Mouse (Mus musculus) erythroblast, embryonic 14.5 days (primary cell): ENCODE results near the gene Arhgap22. TPM values are rescaled to one million over a fixed set of nuclear protein-coding genes. Genes with fewer than 3 reads are reported as not detected.

Experiments used
- H3K27me3 ChIP-seq: 2 replicates; pipeline ENCODE4 v1.6.1; 2012; ENCODE audit warnings: inconsistent platforms; ENCODE audit not compliant: control insufficient read depth
- H3K36me3 ChIP-seq: 2 replicates; pipeline ENCODE4 v1.6.1; 2012; ENCODE audit warnings: mild to moderate bottlenecking, inconsistent platforms; ENCODE audit not compliant: control insufficient read depth
- H3K4me1 ChIP-seq: 2 replicates; pipeline ENCODE4 v1.6.1; 2012; ENCODE audit warnings: inconsistent platforms; ENCODE audit not compliant: control insufficient read depth
- H3K4me3 ChIP-seq: replicated peaks from 2 replicates; pipeline ENCODE3; 2012; ENCODE audit warnings: moderate library complexity, mild to moderate bottlenecking, inconsistent platforms
- H3K9me3 ChIP-seq: 2 replicates; pipeline ENCODE4 v1.6.1; 2012; ENCODE audit warnings: low read length, inconsistent platforms, mixed read lengths; ENCODE audit not compliant: control insufficient read depth
- GATA1 ChIP-seq: IDR thresholded peaks from 2 replicates; pipeline ENCODE4 v1.6.1; 2012; ENCODE audit warnings: low read length, inconsistent platforms, mixed read lengths
- TAL1 ChIP-seq: IDR thresholded peaks from 3 replicates; pipeline ENCODE4 v1.6.1; 2012; ENCODE audit warnings: low read length, inconsistent platforms, mixed read lengths
- polyA plus RNA-seq: library from polyadenylated mRNA; stranded (reverse); fragments of >175 nt; gene quantifications from 2 replicates; pipeline ENCODE4 v1.2.3, GENCODE M21; 2012

The Arhgap22 gene
- 0.02 TPM in 1 of 2 replicates, not detected in the other for polyA plus RNA-seq

DNA sequence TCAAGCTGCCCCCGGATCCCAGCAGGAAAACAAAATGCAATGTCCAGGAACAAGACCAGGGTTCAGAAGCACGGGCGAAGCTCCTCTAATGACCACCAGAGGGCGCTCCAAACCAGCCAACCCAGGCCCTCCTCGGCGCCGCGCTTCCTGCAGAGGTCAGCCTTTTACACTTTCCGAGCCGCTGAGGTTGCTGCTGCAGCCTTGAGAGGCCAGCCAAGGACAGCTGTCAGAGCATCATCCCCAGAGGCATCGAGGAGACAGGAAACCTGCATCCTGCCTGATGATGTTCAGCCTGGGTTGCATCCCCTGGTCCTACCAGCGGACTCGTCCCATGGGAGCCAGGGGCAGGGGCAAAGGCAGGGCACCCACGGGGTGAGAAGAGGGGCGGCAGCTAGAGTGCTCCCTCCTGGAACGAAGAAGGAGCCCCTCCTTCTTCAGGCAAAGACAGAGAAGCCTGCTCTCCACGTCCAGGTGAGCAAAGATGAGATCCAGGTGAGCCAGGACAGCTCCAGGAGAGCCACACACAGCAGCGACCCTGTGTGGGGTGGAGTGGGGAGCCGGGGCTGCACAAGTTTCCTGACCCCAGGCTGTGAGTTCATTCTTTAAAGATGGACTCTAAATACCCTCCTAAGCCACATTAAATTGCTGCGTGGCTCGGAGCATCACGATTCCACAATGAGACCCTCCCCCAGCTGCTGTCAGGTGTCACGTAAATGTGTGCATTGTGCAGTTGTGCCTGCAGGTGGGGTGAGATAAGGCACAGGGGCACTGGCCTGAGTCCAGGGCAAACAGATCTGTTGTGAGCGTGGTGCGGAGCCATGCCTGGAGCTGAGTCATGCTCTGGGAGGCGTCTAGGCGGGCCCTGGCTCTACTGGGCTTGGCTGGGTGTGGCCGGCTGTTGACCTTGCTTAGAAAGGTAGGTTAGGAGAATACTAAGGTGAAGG, at the start of gene Arhgap22:
Gene Arhgap22 (plus strand): TSS at position 204 of the 944 bp plus-strand sequence.
- peaks cover 16% of the 10 kb centered on the region for H3K4me1 ChIP-seq
- H3K9me3 ChIP-seq: no peaks in the 10 kb centered on the region
- H3K4me3 ChIP-seq: no peak within 1 kb of the TSS
- no peak for TF ChIP-seq TAL1
- TF ChIP-seq GATA1: 0 out of 2 replicates have a peak, but pooled peaks have one; percentile 15
- H3K36me3 ChIP-seq: no peaks in the 10 kb centered on the region
- no peaks in the 10 kb centered on the region; the same call in 1 of the 2 replicates for H3K27me3 ChIP-seq

DNA sequence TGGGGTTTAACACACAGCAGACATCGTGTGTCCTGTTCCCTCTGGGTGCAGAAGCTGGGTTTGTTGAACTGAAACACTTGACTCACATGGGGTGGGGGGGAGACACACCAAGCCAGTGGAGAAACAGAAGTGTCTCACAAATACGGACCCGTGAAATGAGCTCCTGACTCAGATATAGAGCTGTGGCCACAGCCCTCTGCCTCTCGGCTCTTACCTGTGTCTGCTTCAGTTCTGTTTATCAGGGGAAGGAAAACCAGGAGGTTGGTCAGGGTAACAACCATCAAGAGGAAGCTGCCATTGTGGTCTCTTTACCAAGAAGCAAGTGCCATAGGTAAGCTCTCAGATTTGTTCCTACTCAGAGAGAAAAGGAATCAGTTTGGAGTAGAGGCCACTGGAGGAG, 45.1 kb upstream of the Arhgap22 start:
- H3K9me3 ChIP-seq: no peaks in the 10 kb centered on the region
- no peaks in the 10 kb centered on the region for H3K27me3 ChIP-seq
- no peak for TF ChIP-seq TAL1
- TF ChIP-seq GATA1: no peak
- no peaks in the 10 kb centered on the region for H3K36me3 ChIP-seq
- H3K4me1 ChIP-seq: no peaks in the 10 kb centered on the region
- H3K4me3 ChIP-seq: no peak overlapping the region

GRCm38 (mm10) chr14:33171942-33172341, 41.9 kb upstream of the Arhgap22 start:
- TF ChIP-seq GATA1 (no peak), TAL1 (no peak)
- no peaks in the 10 kb centered on the region for H3K9me3 ChIP-seq
- no peaks in the 10 kb centered on the region for H3K4me1 ChIP-seq
- H3K27me3 ChIP-seq: no peaks in the 10 kb centered on the region
- H3K36me3 ChIP-seq: no peaks in the 10 kb centered on the region
- H3K4me3 ChIP-seq: no peak overlapping the region

GRCm38 (mm10) chr14:33175059-33175821, 38.6 kb upstream of the Arhgap22 start:
- no peak overlapping the region for H3K4me3 ChIP-seq
- no peak for TF ChIP-seq TAL1
- no peak for TF ChIP-seq GATA1
- H3K4me1 ChIP-seq: no peaks in the 10 kb centered on the region
- no peaks in the 10 kb centered on the region for H3K9me3 ChIP-seq
- H3K36me3 ChIP-seq: no peaks in the 10 kb centered on the region
- no peaks in the 10 kb centered on the region for H3K27me3 ChIP-seq

DNA sequence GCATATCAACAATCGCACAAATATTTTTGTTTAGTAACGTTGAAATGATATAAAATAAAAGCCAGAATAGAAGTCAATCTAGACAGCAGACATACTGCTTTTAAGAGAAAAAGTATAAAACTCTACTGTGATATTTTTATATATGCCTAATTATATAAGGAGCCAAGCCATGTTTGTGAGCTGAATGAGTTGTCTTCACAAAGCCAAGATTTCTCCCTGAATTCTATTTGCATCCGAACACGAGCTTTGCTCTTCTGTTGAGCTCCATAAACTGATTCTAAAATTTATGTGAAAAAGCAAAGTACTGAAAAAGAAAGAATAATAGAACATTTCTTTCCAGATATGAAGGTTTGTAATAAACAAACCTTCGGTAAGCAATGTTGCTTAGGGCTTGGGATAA, 33.7 kb upstream of the Arhgap22 start:
- Histone ChIP-seq H3K9me3 (peaks cover 2% of the 10 kb centered on the region; the same call in 1 of the 2 replicates), H3K4me1 (no peaks in the 10 kb centered on the region), H3K36me3 (no peaks in the 10 kb centered on the region), H3K4me3 (no peak overlapping the region), H3K27me3 (no peaks in the 10 kb centered on the region)
- TF ChIP-seq GATA1 (no peak), TAL1 (no peak)

- H3K4me3 ChIP-seq: peak within 1 kb of the TSS; percentile 4
- H3K27me3 ChIP-seq: no peaks in the 10 kb centered on the region
- H3K4me1 ChIP-seq: no peaks in the 10 kb centered on the region
- H3K36me3 ChIP-seq: no peaks in the 10 kb centered on the region
- peaks cover 2% of the 10 kb centered on the region; the same call in 1 of the 2 replicates for H3K9me3 ChIP-seq
- no peak for TF ChIP-seq GATA1
- TF ChIP-seq TAL1: no peak
Measured at GRCm38 (mm10) chr14:33185068-33185800, 28.6 kb upstream of the Arhgap22 start, which contains the start of gene Wdfy4. TSS of gene Wdfy4 (minus strand) at chr14:33185508.

- Histone ChIP-seq H3K27me3 (no peaks in the 10 kb centered on the region), H3K4me1 (no peaks in the 10 kb centered on the region), H3K9me3 (no peaks in the 10 kb centered on the region), H3K4me3 (no peak overlapping the region), H3K36me3 (no peaks in the 10 kb centered on the region)
- TF ChIP-seq TAL1 (no peak), GATA1 (no peak)
Measured at GRCm38 (mm10) chr14:33187201-33187600, 26.6 kb upstream of the Arhgap22 start.

- H3K36me3 ChIP-seq: no peaks in the 10 kb centered on the region
- TF ChIP-seq TAL1 (no peak), GATA1 (no peak)
- no peaks in the 10 kb centered on the region for H3K4me1 ChIP-seq
- no peak overlapping the region for H3K4me3 ChIP-seq
- H3K27me3 ChIP-seq: no peaks in the 10 kb centered on the region
- no peaks in the 10 kb centered on the region for H3K9me3 ChIP-seq
Measured at GRCm38 (mm10) chr14:33189230-33189629, 24.6 kb upstream of the Arhgap22 start.
